Comparison of ENCODE assay signal across 8 mouse cellular contexts in the genomic region with DNA sequence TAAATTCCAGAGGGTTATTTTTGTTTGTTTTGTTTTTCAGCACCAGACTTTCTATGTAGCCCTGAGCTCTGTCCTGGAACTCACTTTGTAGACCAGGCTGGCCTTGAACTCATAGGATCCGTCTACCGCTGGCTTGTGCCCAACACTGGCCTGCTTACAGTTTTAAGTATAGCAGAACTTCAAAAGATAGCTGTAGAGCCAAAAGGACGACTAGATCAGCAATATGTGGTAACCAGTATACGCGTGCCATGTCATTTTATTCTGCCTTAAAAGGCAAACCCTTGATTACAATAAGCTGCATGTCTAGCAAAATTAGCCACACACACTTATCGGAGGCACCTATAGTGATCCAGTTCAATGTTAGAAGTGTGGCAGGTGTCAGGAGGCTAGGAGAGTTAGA. TPM values are rescaled to one million over a fixed set of nuclear protein-coding genes. Genes with fewer than 3 reads are reported as not detected.
DNase-seq lines count a peak whose midpoint lies in the region; ATAC-seq and TF ChIP-seq lines count a peak whose summit lies in the region.

No protein-coding gene starts in this region.

- no peak for TF ChIP-seq CTCF in G1E (IDR thresholded peaks at IDR 0.05; ENCODE audit: low read depth, low read length)
- TF ChIP-seq CTCF in kidney, adult 2 months (conservative IDR thresholded peaks at IDR 0.05; ENCODE audit: insufficient read depth, insufficient read length, low read depth, low read length), result no peak

- peaks cover 44% of the 10 kb centered on the region for H3K36me3 ChIP-seq in kidney, embryonic 14.5 days (ENCODE audit: control insufficient read depth, insufficient read depth, low read length)
- peaks cover 65% of the 10 kb centered on the region for H3K36me3 ChIP-seq in G1E (replicated peaks)
- H3K36me3 ChIP-seq in erythroblast, embryonic 14.5 days (ENCODE audit: control insufficient read depth), result peaks cover 74% of the 10 kb centered on the region
- peaks cover 56% of the 10 kb centered on the region for H3K36me3 ChIP-seq in liver, embryonic 13.5 days
- H3K36me3 ChIP-seq in kidney, adult 2 months (ENCODE audit: control insufficient read depth, insufficient read depth, low read length), result no peaks in the 10 kb centered on the region; the same call in 1 of the 2 replicates

- DNase-seq in kidney, adult 8-10 months, result no peak
- DNase-seq in G1E (ENCODE audit: low spot score), result no peak
- DNase-seq in liver, embryonic 13.5 days, result no peak
- DNase-seq in layer of hippocampus, adult 9-10 months (ENCODE audit: low spot score), result no peak
- no peak for DNase-seq in gastrocnemius, postnatal 10 days
- no peak for DNase-seq in kidney, adult 2 months

- H3K27me3 ChIP-seq in kidney, embryonic 14.5 days (ENCODE audit: control insufficient read depth, insufficient read depth, low read length), result no peaks in the 10 kb centered on the region
- H3K27me3 ChIP-seq in G1E (ENCODE audit: insufficient read depth, low read length), result no peaks in the 10 kb centered on the region
- H3K27me3 ChIP-seq in erythroblast, embryonic 14.5 days (ENCODE audit: control insufficient read depth), result no peaks in the 10 kb centered on the region
- no peaks in the 10 kb centered on the region for H3K27me3 ChIP-seq in liver, embryonic 13.5 days
- no peaks in the 10 kb centered on the region for H3K27me3 ChIP-seq in kidney, adult 2 months (replicated peaks; ENCODE audit: control insufficient read depth, insufficient read depth, low read length)

- H3K27ac ChIP-seq in kidney, embryonic 14.5 days (ENCODE audit: low read depth, low read length), result no peak overlapping the region
- peak overlapping the region; percentile 87 for H3K27ac ChIP-seq in liver, embryonic 13.5 days
- H3K27ac ChIP-seq in kidney, adult 2 months (ENCODE audit: insufficient read depth, low read depth, low read length), result no peak overlapping the region

- H3K4me1 ChIP-seq in kidney, embryonic 14.5 days (ENCODE audit: control insufficient read depth, insufficient read depth, low read length), result peaks cover 26% of the 10 kb centered on the region
- H3K4me1 ChIP-seq in G1E (ENCODE audit: insufficient read depth, low read depth, low read length), result peaks cover 45% of the 10 kb centered on the region
- peaks cover 49% of the 10 kb centered on the region for H3K4me1 ChIP-seq in erythroblast, embryonic 14.5 days (ENCODE audit: control insufficient read depth)
- H3K4me1 ChIP-seq in liver, embryonic 13.5 days (replicated peaks), result peaks cover 48% of the 10 kb centered on the region
- peaks cover 18% of the 10 kb centered on the region for H3K4me1 ChIP-seq in kidney, adult 2 months (ENCODE audit: control insufficient read depth, insufficient read depth, low read length)

- 63% methylated on average over 6 of the region's 6 CpGs for WGBS in kidney, embryonic 14.5 days
- 38% methylated on average over 6 of the region's 6 CpGs for WGBS in liver, embryonic 13.5 days (ENCODE audit: insufficient replicate concordance)
- 64% methylated on average over 6 of the region's 6 CpGs for WGBS in kidney, adult 2 months

- H3K4me3 ChIP-seq in kidney, embryonic 14.5 days (ENCODE audit: low read length), result peak overlapping the region; percentile 87
- peak overlapping the region; percentile 90 for H3K4me3 ChIP-seq in G1E (ENCODE audit: low read depth, low read length)
- peak overlapping the region; percentile 89 for H3K4me3 ChIP-seq in erythroblast, embryonic 14.5 days (replicated peaks)
- peak overlapping the region; percentile 96 for H3K4me3 ChIP-seq in liver, embryonic 13.5 days (replicated peaks)
- no peak overlapping the region for H3K4me3 ChIP-seq in kidney, adult 2 months (ENCODE audit: insufficient read depth, low read depth, low read length)

- TF ChIP-seq POLR2A in kidney, adult 2 months (IDR thresholded peaks at IDR 0.05; ENCODE audit: low read depth, low read length), result no peak

- peak overlapping the region; percentile 65 for H3K4me2 ChIP-seq in kidney, embryonic 14.5 days (replicated peaks; ENCODE audit: low read depth, low read length)
- peak overlapping the region; percentile 82 for H3K4me2 ChIP-seq in liver, embryonic 13.5 days

- H3K9me3 ChIP-seq in kidney, embryonic 14.5 days (ENCODE audit: control insufficient read depth, low read length), result no peaks in the 10 kb centered on the region
- H3K9me3 ChIP-seq in G1E (replicated peaks), result no peaks in the 10 kb centered on the region
- no peaks in the 10 kb centered on the region for H3K9me3 ChIP-seq in erythroblast, embryonic 14.5 days (ENCODE audit: control insufficient read depth, low read length)
- no peaks in the 10 kb centered on the region for H3K9me3 ChIP-seq in liver, embryonic 13.5 days (replicated peaks)

- no peak for ATAC-seq in kidney, embryonic 14.5 days (ENCODE audit: low FRiP score, low TSS enrichment)
- ATAC-seq in G1E (ENCODE audit: extremely low read depth, insufficient number of reproducible peaks, low FRiP score, poor library complexity, severe bottlenecking), result no peak
- no peak for ATAC-seq in liver, embryonic 13.5 days (ENCODE audit: low read depth)

- H3K9ac ChIP-seq in kidney, embryonic 14.5 days (ENCODE audit: low read depth, low read length), result peak overlapping the region; percentile 88; the same call in 1 of the 2 replicates
- H3K9ac ChIP-seq in liver, embryonic 13.5 days, result peak overlapping the region; percentile 93

RNA-seq across cellular contexts. Expression of a gene that starts 1.2 kb away (rescaled TPM):
- 176 and 308 TPM in 2 replicates for polyA plus RNA-seq in kidney, embryonic 14.5 days (2014; fragmentation: Nextera tagmentation; extraction: Ambion mirVana)
- total RNA-seq in G1E (2014; fragmentation: Nextera tagmentation) (320 and 323 TPM in 2 replicates), G1E (2017) (443 and 444 TPM in 2 replicates)
- polyA plus RNA-seq in G1E (2012), result 69.2 and 70.4 TPM in 2 replicates
- 3.2 and 3.9 TPM in 2 replicates for polyA plus RNA-seq in erythroblast, embryonic 14.5 days (2012)
- polyA plus RNA-seq in liver, embryonic 13.5 days (2015; fragmentation: Nextera tagmentation; extraction: Ambion mirVana), result 269 and 316 TPM in 2 replicates
- total RNA-seq in gastrocnemius, postnatal 10 days (2021), result 10 to 100 TPM; 15.3 to 22.4 TPM
- 7.2 and 8.3 TPM in 2 replicates for polyA plus RNA-seq in kidney, adult 2 months (2012; rRNA removed)

RNA-seq across cellular contexts. Expression of a gene that starts 30.2 kb away (rescaled TPM):
- 0.26 and 0.46 TPM in 2 replicates for polyA plus RNA-seq in kidney, embryonic 14.5 days (2014; fragmentation: Nextera tagmentation; extraction: Ambion mirVana)
- total RNA-seq in G1E (2014; fragmentation: Nextera tagmentation) (0.10 and 0.15 TPM in 2 replicates), G1E (2017) (0.22 and 0.23 TPM in 2 replicates)
- polyA plus RNA-seq in G1E (2012), result not detected in 2 replicates
- not detected in 2 replicates for polyA plus RNA-seq in erythroblast, embryonic 14.5 days (2012)
- 0.02 TPM in 2 replicates for polyA plus RNA-seq in liver, embryonic 13.5 days (2015; fragmentation: Nextera tagmentation; extraction: Ambion mirVana)
- total RNA-seq in gastrocnemius, postnatal 10 days (2021), result under 1 TPM; 0.09 to 0.14 TPM
- 0.03 and 0.05 TPM in 2 replicates for polyA plus RNA-seq in kidney, adult 2 months (2012; rRNA removed)

RNA-seq across cellular contexts. Expression of a gene that starts 58.9 kb away (rescaled TPM):
- polyA plus RNA-seq in kidney, embryonic 14.5 days (2014; fragmentation: Nextera tagmentation; extraction: Ambion mirVana), result 108 and 150 TPM in 2 replicates
- total RNA-seq in G1E (2014; fragmentation: Nextera tagmentation) (435 and 457 TPM in 2 replicates), G1E (2017) (241 and 272 TPM in 2 replicates)
- 180 and 209 TPM in 2 replicates for polyA plus RNA-seq in G1E (2012)
- polyA plus RNA-seq in erythroblast, embryonic 14.5 days (2012), result 4.9 and 5.1 TPM in 2 replicates
- polyA plus RNA-seq in liver, embryonic 13.5 days (2015; fragmentation: Nextera tagmentation; extraction: Ambion mirVana), result 130 and 165 TPM in 2 replicates
- 10 to 100 TPM; 74.8 to 75.2 TPM for total RNA-seq in gastrocnemius, postnatal 10 days (2021)
- polyA plus RNA-seq in kidney, adult 2 months (2012; rRNA removed), result 16.7 and 21.9 TPM in 2 replicates
